Comparison of ENCODE assay signal across 21 mouse cellular contexts in genomic region chr1:21940831-21941230, GRCm38 (mm10). TPM values are rescaled to one million over a fixed set of nuclear protein-coding genes. Genes with fewer than 3 reads are reported as not detected.
A peak's percentile ranks its signal among the peaks of the same experiment; 100 is the strongest.
DNase-seq lines count a peak whose midpoint lies in the region; ATAC-seq and TF ChIP-seq lines count a peak whose summit lies in the region.
"Had no signal": no experiment of that assay in that cellular context is flagged by ENCODE, and none has a peak within 500 bp of the region (broad histone marks: within the 10 kb centered on the region; RNA-seq: fewer than 3 reads in every experiment).

No protein-coding gene starts in this region.

- H3K36me3 ChIP-seq in hindbrain, postnatal 0 days (ENCODE audit: insufficient read depth, low read length), result no peaks in the 10 kb centered on the region
- H3K36me3 ChIP-seq in hindbrain, embryonic 12.5 days, result no peaks in the 10 kb centered on the region
- H3K36me3 ChIP-seq: embryonic facial prominence, embryonic 15.5 days; forebrain, embryonic 10.5 days; G1E; heart, embryonic 15.5 days had no signal

- peak; percentile 21 for DNase-seq in hindbrain, postnatal 0 days (ENCODE audit: low spot score)
- peak; percentile 5 for DNase-seq in right cerebral cortex, postnatal 25 days
- DNase-seq in right cerebral cortex, postnatal 36 days (ENCODE audit: low spot score in 2 of 2), result no peak
- DNase-seq in layer of hippocampus, postnatal 25 days (ENCODE audit: extremely low spot score in 1 of 2, low spot score in 1 of 2), result no peak
- DNase-seq: adrenal gland, postnatal 10 days; cerebellum, adult 18-20 months; cerebellum, adult 9-11 months; cerebellum, postnatal 36 days; gastrocnemius, postnatal 10 days; heart, postnatal 14 days had no signal

- no peak overlapping the region for H3K4me3 ChIP-seq in hindbrain, postnatal 0 days (ENCODE audit: low read length)
- H3K4me3 ChIP-seq in hindbrain, embryonic 12.5 days, result no peak overlapping the region
- no peak overlapping the region for H3K4me3 ChIP-seq in cortical plate, adult 2 months (ENCODE audit: insufficient read depth, low read length)
- H3K4me3 ChIP-seq: embryonic facial prominence, embryonic 15.5 days; erythroblast, embryonic 14.5 days; forebrain, embryonic 10.5 days; heart, embryonic 15.5 days had no signal

- H3K27me3 ChIP-seq in hindbrain, postnatal 0 days (ENCODE audit: insufficient read depth, low read length), result no peaks in the 10 kb centered on the region
- no peaks in the 10 kb centered on the region for H3K27me3 ChIP-seq in hindbrain, embryonic 12.5 days
- H3K27me3 ChIP-seq: embryonic facial prominence, embryonic 15.5 days; heart, embryonic 15.5 days had no signal

- H3K27ac ChIP-seq in hindbrain, postnatal 0 days, result no peak overlapping the region
- H3K27ac ChIP-seq in hindbrain, embryonic 12.5 days, result no peak overlapping the region
- peak overlapping the region; percentile 68; the same call in 1 of the 2 replicates for H3K27ac ChIP-seq in cortical plate, adult 2 months (ENCODE audit: insufficient read depth, low read length)
- H3K27ac ChIP-seq: embryonic facial prominence, embryonic 15.5 days; forebrain, embryonic 10.5 days; heart, embryonic 15.5 days; hindbrain, embryonic 14.5 days had no signal

- 78% methylated on average over 4 of the region's 4 CpGs for WGBS in hindbrain, postnatal 0 days
- WGBS in hindbrain, embryonic 12.5 days, result 78% methylated on average over 4 of the region's 4 CpGs

- H3K9me3 ChIP-seq in hindbrain, postnatal 0 days (ENCODE audit: low read length), result no peaks in the 10 kb centered on the region
- H3K9me3 ChIP-seq in hindbrain, embryonic 12.5 days (replicated peaks), result no peaks in the 10 kb centered on the region
- H3K9me3 ChIP-seq: embryonic facial prominence, embryonic 15.5 days; forebrain, embryonic 10.5 days; G1E; heart, embryonic 15.5 days had no signal

- ATAC-seq in hindbrain, postnatal 0 days, result no peak
- no peak for ATAC-seq in hindbrain, embryonic 12.5 days (ENCODE audit: low FRiP score)
- ATAC-seq in granulocyte monocyte progenitor cell, adult 5-6 weeks (replicated peaks; ENCODE audit: poor library complexity, severe bottlenecking), result no peak
- ATAC-seq: forebrain, embryonic 14.5 days; intestine, embryonic 16.5 days had no signal

- no peak for TF ChIP-seq CTCF in hindbrain, postnatal 0 days (IDR thresholded peaks at IDR 0.05; ENCODE audit: low read depth)
- no peak for TF ChIP-seq CTCF in cortical plate, adult 2 months (IDR thresholded peaks at IDR 0.05; ENCODE audit: extremely low read depth, insufficient read depth, low read length)

- H3K9ac ChIP-seq in hindbrain, postnatal 0 days (replicated peaks; ENCODE audit: low read length), result no peak overlapping the region
- no peak overlapping the region for H3K9ac ChIP-seq in hindbrain, embryonic 12.5 days
- H3K9ac ChIP-seq: embryonic facial prominence, embryonic 15.5 days; heart, embryonic 15.5 days; hindbrain, embryonic 14.5 days had no signal

- TF ChIP-seq POLR2A in cortical plate, adult 2 months (IDR thresholded peaks at IDR 0.05; ENCODE audit: extremely low read depth, insufficient read depth, low read length), result no peak

- no peaks in the 10 kb centered on the region for H3K4me1 ChIP-seq in hindbrain, postnatal 0 days (ENCODE audit: insufficient read depth, low read length)
- H3K4me1 ChIP-seq in hindbrain, embryonic 12.5 days, result no peaks in the 10 kb centered on the region
- H3K4me1 ChIP-seq in cortical plate, adult 2 months (ENCODE audit: control insufficient read depth, insufficient read depth, low read length), result peaks cover 2% of the 10 kb centered on the region; the same call in 1 of the 2 replicates
- H3K4me1 ChIP-seq: embryonic facial prominence, embryonic 15.5 days; forebrain, embryonic 10.5 days had no signal

- H3K4me2 ChIP-seq in hindbrain, postnatal 0 days (ENCODE audit: low read depth, low read length), result no peak overlapping the region
- H3K4me2 ChIP-seq in hindbrain, embryonic 12.5 days (replicated peaks), result no peak overlapping the region
- H3K4me2 ChIP-seq: embryonic facial prominence, embryonic 15.5 days; hindbrain, embryonic 14.5 days had no signal

RNA-seq across cellular contexts. Expression of gene Kcnq5, which starts 20.9 kb away (rescaled TPM):
- 13.4 and 14.4 TPM in 2 replicates for total RNA-seq in hindbrain, postnatal 0 days (2014; rRNA removed)
- 3.4 and 4.0 TPM in 2 replicates for polyA plus RNA-seq in hindbrain, postnatal 0 days (2015; fragmentation: Nextera tagmentation; extraction: Ambion mirVana)
- polyA plus RNA-seq in hindbrain, embryonic 12.5 days (2016; fragmentation: Nextera tagmentation; extraction: Ambion mirVana), result 2.3 and 2.4 TPM in 2 replicates
- polyA plus RNA-seq in cortical plate, adult 2 months (2012; rRNA removed), result 25.8 and 26.0 TPM in 2 replicates
- total RNA-seq in layer of hippocampus, postnatal 25 days (2021), result 10 to 100 TPM; 56.7 to 57.3 TPM
- 5.3 and 5.7 TPM in 2 replicates for total RNA-seq in granulocyte monocyte progenitor cell, adult 5-6 weeks (2014; fragmentation: Nextera tagmentation)
- 4.2 and 4.7 TPM in 2 replicates for total RNA-seq in granulocyte monocyte progenitor cell, adult 5-6 weeks (2017)
- polyA plus RNA-seq: erythroblast, embryonic 14.5 days; G1E had no signal

Comparison
In these comparisons a context has a peak if more than half of its experiments do, and no peak if none do; other contexts are left out.
1. DNase-seq: peak in hindbrain, postnatal 0 days (single experiment) and right cerebral cortex, postnatal 25 days (single experiment); none in right cerebral cortex, postnatal 36 days (0 of 2) and layer of hippocampus, postnatal 25 days (0 of 2).